Mouse (Mus musculus) megakaryocyte, embryonic 14.5 days (primary cell): Measurements from ENCODE around the gene Tube1.

Source experiments
- FLI1 ChIP-seq: IDR thresholded peaks from 2 replicates; pipeline ENCODE4 v1.6.1; 2012; ENCODE audit warnings: low read length, inconsistent platforms, mixed read lengths
- GATA1 ChIP-seq: IDR thresholded peaks from 3 replicates; pipeline ENCODE4 v1.6.1; 2012; ENCODE audit warnings: mixed read lengths, low read length, inconsistent platforms, borderline replicate concordance

GRCm38 (mm10) chr10:39157321-39157720, 23.5 kb downstream of the Tube1 start:
- TF ChIP-seq GATA1 (no peak), FLI1 (no peak)
